Mouse (Mus musculus) G1E (cell line): ENCODE measurements around the gene Gpat3. TPM values are rescaled to one million over a fixed set of nuclear protein-coding genes. Genes with fewer than 3 reads are reported as not detected.

Experiments
- ATAC-seq: 2 replicates; pipeline ENCODE4 v1.8.0; 2016; ENCODE audit warnings: mild to moderate bottlenecking; ENCODE audit not compliant: insufficient number of reproducible peaks, poor library complexity, low FRiP score, severe bottlenecking; ENCODE audit errors: extremely low read depth
- DNase-seq: peaks from one replicate; pipeline ENCODE4 v3.0.0; 2012; ENCODE audit warnings: low spot score
- H3K27me3 ChIP-seq: 2 replicates; pipeline ENCODE4 v1.6.1; 2012; ENCODE audit warnings: mild to moderate bottlenecking, low read length, inconsistent platforms; ENCODE audit not compliant: insufficient read depth
- H3K36me3 ChIP-seq: replicated peaks from 2 replicates; pipeline ENCODE3; 2012; ENCODE audit warnings: mild to moderate bottlenecking, inconsistent platforms
- H3K4me1 ChIP-seq: 2 replicates; pipeline ENCODE4 v1.6.1; 2012; ENCODE audit warnings: low read depth, low read length, inconsistent platforms, mixed read lengths; ENCODE audit not compliant: insufficient read depth
- H3K4me3 ChIP-seq: 2 replicates; pipeline ENCODE4 v1.5.1; 2012; ENCODE audit warnings: low read depth, mild to moderate bottlenecking, inconsistent platforms, low read length, moderate library complexity, mixed read lengths
- H3K9me3 ChIP-seq: replicated peaks from 2 replicates; pipeline ENCODE4 v1.6.1; 2012; ENCODE audit warnings: inconsistent platforms
- CTCF ChIP-seq: IDR thresholded peaks from 2 replicates; pipeline ENCODE4 v1.5.1; 2012; ENCODE audit warnings: low read depth, low read length, inconsistent platforms, mixed read lengths
- GATA1 ChIP-seq: IDR thresholded peaks from 2 replicates; pipeline ENCODE4 v1.6.1; 2012; ENCODE audit warnings: borderline replicate concordance, low read length, inconsistent platforms, mixed read lengths
- GATA2 ChIP-seq: IDR thresholded peaks from 2 replicates; pipeline ENCODE4 v1.6.1; 2012; ENCODE audit warnings: low read depth, low read length, inconsistent platforms, borderline replicate concordance
- POLR2AphosphoS5 ChIP-seq: IDR thresholded peaks from 2 replicates; pipeline ENCODE4 v1.6.1; 2012; ENCODE audit warnings: low read depth, low read length, inconsistent platforms; ENCODE audit not compliant: insufficient replicate concordance
- TAL1 ChIP-seq: conservative IDR thresholded peaks from 2 replicates; pipeline ENCODE4 v1.6.1; 2012; ENCODE audit warnings: low read depth, low read length, inconsistent platforms, mixed read lengths
- polyA plus RNA-seq: library from polyadenylated mRNA; stranded (reverse); fragments of >175 nt; gene quantifications from 2 replicates; pipeline ENCODE4 v1.2.3, GENCODE M21; 2012
- total RNA-seq, 2 experiments: library from RNA; stranded (forward) in 1 of 2; stranded (reverse) in 1 of 2; fragments of 200-1000 nt in 1 of 2; fragments of >200 nt in 1 of 2; fragmentation: Nextera tagmentation in 1 of 2; gene quantifications; 2 replicates each; pipeline ENCODE4 v1.2.3; 2014 to 2017

Gpat3 gene
- total and polyA plus RNA-seq, 3 experiments: 0.16 TPM; not detected in 2

GRCm38 (mm10) chr5:100837907-100838306, 7.6 kb upstream of the Gpat3 start:
- ATAC-seq: no peak
- no peak for TF ChIP-seq GATA2
- no peak for TF ChIP-seq CTCF
- no peak for TF ChIP-seq POLR2AphosphoS5
- no peak for TF ChIP-seq TAL1
- no peak for TF ChIP-seq GATA1

GRCm38 (mm10) chr5:100844485-100844884, 1.0 kb upstream of the Gpat3 start:
- Histone ChIP-seq H3K36me3 (no peaks in the 10 kb centered on the region), H3K4me3 (no peak overlapping the region), H3K27me3 (no peaks in the 10 kb centered on the region), H3K9me3 (peaks cover 11% of the 10 kb centered on the region), H3K4me1 (no peaks in the 10 kb centered on the region)
- DNase-seq (no peak), ATAC-seq (no peak)
- TF ChIP-seq CTCF (no peak), GATA2 (no peak), POLR2AphosphoS5 (no peak), GATA1 (no peak), TAL1 (no peak)

More at GRCm38 (mm10) chr5:100837907-100838306, 7.6 kb upstream of the Gpat3 start:
- Histone ChIP-seq H3K27me3 (no peaks in the 10 kb centered on the region), H3K9me3 (no peaks in the 10 kb centered on the region), H3K4me1 (no peaks in the 10 kb centered on the region), H3K36me3 (no peaks in the 10 kb centered on the region), H3K4me3 (no peak overlapping the region)
- no peak for DNase-seq

DNA sequence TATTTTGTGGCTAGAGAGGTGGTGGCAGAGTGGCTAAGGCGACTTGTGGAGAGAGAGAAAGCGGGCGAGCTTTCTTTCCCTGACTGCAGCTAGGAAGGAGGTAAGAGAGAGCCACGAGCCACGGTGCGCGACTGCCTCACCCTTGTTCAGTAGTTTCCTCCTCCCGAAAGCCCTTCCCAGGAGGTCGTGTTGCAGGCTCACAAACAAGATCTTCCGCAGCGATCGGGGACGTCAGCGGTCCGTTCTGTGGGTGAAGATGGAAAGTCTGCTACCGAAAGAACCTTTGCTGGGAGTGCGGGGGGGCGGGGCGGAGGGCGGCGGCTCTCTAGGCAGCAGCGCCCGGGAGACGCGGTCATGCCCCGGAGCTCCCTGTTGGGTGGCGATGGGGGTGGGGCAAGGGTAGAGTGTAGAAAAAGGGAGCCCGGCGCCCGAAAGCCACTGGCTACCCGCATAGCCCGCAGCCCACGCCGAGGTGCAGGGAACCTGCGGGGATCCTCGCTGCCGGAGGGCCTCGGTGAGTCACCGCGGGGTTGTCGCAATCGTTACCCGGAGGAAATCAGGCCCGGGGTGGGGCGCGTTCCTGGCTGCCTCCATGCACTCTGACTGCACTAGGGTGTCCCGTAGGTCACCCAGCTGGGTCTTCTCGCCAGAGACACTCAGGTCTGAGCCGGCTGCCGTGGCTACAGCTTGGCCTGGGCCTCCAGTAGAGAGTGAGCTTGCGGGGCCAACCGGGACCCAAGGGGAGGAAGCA, 510 bp downstream of the Gpat3 start:
- Histone ChIP-seq H3K36me3 (no peaks in the 10 kb centered on the region), H3K4me1 (no peaks in the 10 kb centered on the region), H3K9me3 (peaks cover 11% of the 10 kb centered on the region), H3K27me3 (no peaks in the 10 kb centered on the region), H3K4me3 (no peak overlapping the region; the same call in 1 of the 2 replicates)
- ATAC-seq (no peak), DNase-seq (no peak)
- TF ChIP-seq GATA2: no peak
- TF ChIP-seq CTCF: no peak
- no peak for TF ChIP-seq POLR2AphosphoS5
- TF ChIP-seq GATA1: no peak
- no peak for TF ChIP-seq TAL1

- Histone ChIP-seq H3K4me3 (no peak overlapping the region), H3K9me3 (peaks cover 11% of the 10 kb centered on the region), H3K4me1 (no peaks in the 10 kb centered on the region), H3K27me3 (no peaks in the 10 kb centered on the region), H3K36me3 (no peaks in the 10 kb centered on the region)
- no peak for ATAC-seq
- no peak for DNase-seq
- TF ChIP-seq CTCF (no peak), GATA2 (no peak), GATA1 (no peak), TAL1 (no peak), POLR2AphosphoS5 (no peak)
These were observed 1.0 kb downstream of the Gpat3 start for GRCm38 (mm10) chr5:100846599-100846920.

GRCm38 (mm10) chr5:100847143-100847542, 1.6 kb downstream of the Gpat3 start:
- Histone ChIP-seq H3K4me1 (no peaks in the 10 kb centered on the region), H3K36me3 (no peaks in the 10 kb centered on the region), H3K27me3 (no peaks in the 10 kb centered on the region), H3K4me3 (no peak overlapping the region), H3K9me3 (peaks cover 11% of the 10 kb centered on the region)
- ATAC-seq (no peak), DNase-seq (no peak)
- TF ChIP-seq GATA1 (no peak), POLR2AphosphoS5 (no peak), CTCF (no peak), GATA2 (no peak), TAL1 (no peak)

DNA sequence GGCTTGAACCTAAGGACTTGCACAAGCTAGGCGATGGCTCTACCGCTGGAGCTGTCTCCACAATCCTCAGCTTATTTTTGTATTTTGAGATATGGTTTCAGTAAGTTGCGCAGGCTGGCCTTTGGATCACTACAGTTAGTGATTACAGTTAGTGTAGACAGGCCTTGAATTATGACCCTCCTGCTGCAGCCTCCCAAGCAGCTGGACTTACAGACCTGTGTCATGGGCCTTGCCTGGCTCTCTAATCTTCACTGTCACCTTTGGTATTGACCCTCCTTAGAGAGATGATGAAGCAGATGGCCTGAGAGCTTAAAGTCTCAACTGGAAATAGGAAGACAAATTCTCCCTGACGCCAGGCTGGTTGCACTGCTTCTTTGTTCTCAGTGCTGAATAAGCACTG, 8.4 kb downstream of the Gpat3 start:
- ATAC-seq: no peak
- Histone ChIP-seq H3K4me1 (no peaks in the 10 kb centered on the region), H3K36me3 (no peaks in the 10 kb centered on the region), H3K9me3 (no peaks in the 10 kb centered on the region), H3K4me3 (no peak overlapping the region), H3K27me3 (no peaks in the 10 kb centered on the region)
- no peak for DNase-seq
- no peak for TF ChIP-seq GATA1
- TF ChIP-seq GATA2: no peak
- TF ChIP-seq CTCF: no peak
- TF ChIP-seq TAL1: no peak
- no peak for TF ChIP-seq POLR2AphosphoS5
